Mouse (Mus musculus) stomach, embryonic 14.5 days (tissue): ENCODE results near the gene Gpx5. TPM values are rescaled to one million over a fixed set of nuclear protein-coding genes. Genes with fewer than 3 reads are reported as not detected.

ENCODE experiments used
- ATAC-seq: fragments of 200-750 bp; cut with Nextera tagmentation; 2 replicates; pipeline ENCODE4 v1.8.0; 2017; ENCODE audit warnings: low read depth, moderate TSS enrichment; ENCODE audit not compliant: insufficient number of reproducible peaks, insufficient read depth, low FRiP score
- H3K27ac ChIP-seq: fragments of 300-500 bp; sonication (generic); 2 replicates; pipeline ENCODE4 v1.5.1; 2014; ENCODE audit warnings: mild to moderate bottlenecking, low read length, moderate library complexity, mixed read lengths
- H3K27me3 ChIP-seq: fragments of 300-500 bp; sonication (generic); 2 replicates; pipeline ENCODE4 v1.6.1; 2014; ENCODE audit warnings: low read length, control low read depth, mixed read lengths; ENCODE audit not compliant: control insufficient read depth, insufficient read depth
- H3K36me3 ChIP-seq: fragments of 300-500 bp; sonication (generic); 2 replicates; pipeline ENCODE4 v1.6.1; 2014; ENCODE audit warnings: mild to moderate bottlenecking, control low read depth, low read length, moderate library complexity, mixed read lengths; ENCODE audit not compliant: control insufficient read depth, insufficient read depth
- H3K4me1 ChIP-seq: fragments of 300-500 bp; sonication (generic); 2 replicates; pipeline ENCODE4 v1.6.1; 2014; ENCODE audit warnings: low read length, control low read depth, mixed read lengths; ENCODE audit not compliant: control insufficient read depth, insufficient read depth
- H3K4me2 ChIP-seq: fragments of 300-500 bp; sonication (generic); replicated peaks from 2 replicates; pipeline ENCODE4 v1.6.1; 2014; ENCODE audit warnings: low read depth, low read length, control low read depth
- H3K4me3 ChIP-seq: fragments of 300-500 bp; sonication (generic); 2 replicates; pipeline ENCODE4 v1.5.1; 2014; ENCODE audit warnings: low read depth, low read length, control low read depth
- H3K9ac ChIP-seq: fragments of 300-500 bp; sonication (generic); replicated peaks from 2 replicates; pipeline ENCODE4 v1.6.1; 2014; ENCODE audit warnings: low read depth, mild to moderate bottlenecking, control low read depth, low read length, moderate library complexity, mixed read lengths
- H3K9me3 ChIP-seq: fragments of 300-500 bp; sonication (generic); 2 replicates; pipeline ENCODE4 v1.6.1; 2016; ENCODE audit warnings: low read depth, low read length, control low read depth; ENCODE audit not compliant: control insufficient read depth
- WGBS: fragments of 180-500 bp; shearing (Covaris S2); extraction: QIAGEN DNeasy Blood & Tissue Kit; methylation state at CpG from one replicate; pipeline ENCODE4 v1.1.7; 2014; 5-methylcytosine and 5-hydroxymethylcytosine counted together
- polyA plus RNA-seq: library from polyadenylated mRNA; unstranded; fragments of >200 nt; fragmentation: Nextera tagmentation; extraction: Ambion mirVana; gene quantifications from 2 replicates; pipeline ENCODE4 v1.2.1, GENCODE M21; 2014

Gene Gpx5
- polyA plus RNA-seq, 1 experiment from 2014 or later = not detected

DNA sequence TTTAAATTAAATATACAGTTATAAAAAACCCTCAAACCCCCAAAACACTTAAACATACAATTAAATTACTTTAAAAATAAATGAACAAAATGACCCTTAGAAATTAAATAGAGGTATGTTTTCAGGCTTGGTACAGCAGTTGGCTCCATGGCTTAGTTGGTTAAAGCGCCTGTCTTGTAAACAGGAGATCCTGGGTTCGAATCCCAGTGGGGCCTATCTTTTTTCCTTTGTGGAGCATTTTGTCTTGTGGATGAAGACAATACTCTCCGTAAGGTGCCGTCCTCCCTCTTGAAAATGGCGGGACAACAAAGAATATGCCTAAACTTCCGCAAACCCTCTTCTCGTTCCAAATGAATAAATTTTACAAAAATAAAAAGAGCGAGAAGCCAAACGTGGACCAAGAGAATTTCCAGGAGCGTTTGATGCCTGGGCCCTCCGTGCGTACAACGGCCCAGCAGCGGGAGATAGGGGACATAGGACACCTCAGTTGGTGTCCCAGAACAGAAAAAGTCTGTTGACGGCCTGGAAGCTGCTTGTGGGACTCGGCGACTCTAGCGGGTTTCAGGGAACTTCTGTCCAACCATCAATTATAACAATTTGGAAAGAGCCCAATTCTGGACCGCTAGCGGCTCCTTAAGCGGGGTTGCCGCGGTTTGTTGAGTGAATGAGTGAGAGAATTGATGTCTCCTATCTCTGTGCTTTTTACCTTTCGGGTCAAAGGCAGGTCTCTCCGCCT lies 16.5 kb downstream of the Gpx5 start:
- Histone ChIP-seq H3K9me3 (no peaks in the 10 kb centered on the region), H3K27me3 (no peaks in the 10 kb centered on the region), H3K27ac (no peak overlapping the region), H3K4me3 (peak overlapping the region; percentile 64), H3K4me1 (no peaks in the 10 kb centered on the region), H3K4me2 (peak overlapping the region; percentile 50), H3K36me3 (no peaks in the 10 kb centered on the region), H3K9ac (0 out of 2 replicates have a peak overlapping the region, but pooled peaks have one; percentile 21)
- no peak for ATAC-seq
- WGBS = under 1% methylated on average over 25 of the region's 25 CpGs

GRCm38 (mm10) chr13:21275021-21275814 lies 17.3 kb downstream of the Gpx5 start:
- Histone ChIP-seq H3K4me3 (peak overlapping the region; percentile 64), H3K9ac (peak overlapping the region; percentile 4; the same call in 1 of the 2 replicates), H3K36me3 (no peaks in the 10 kb centered on the region), H3K27me3 (no peaks in the 10 kb centered on the region), H3K4me2 (peak overlapping the region; percentile 50), H3K27ac (no peak overlapping the region), H3K9me3 (no peaks in the 10 kb centered on the region), H3K4me1 (no peaks in the 10 kb centered on the region)
- peak; percentile 64 for ATAC-seq
- WGBS = under 1% methylated on average over 29 of the region's 29 CpGs

DNA sequence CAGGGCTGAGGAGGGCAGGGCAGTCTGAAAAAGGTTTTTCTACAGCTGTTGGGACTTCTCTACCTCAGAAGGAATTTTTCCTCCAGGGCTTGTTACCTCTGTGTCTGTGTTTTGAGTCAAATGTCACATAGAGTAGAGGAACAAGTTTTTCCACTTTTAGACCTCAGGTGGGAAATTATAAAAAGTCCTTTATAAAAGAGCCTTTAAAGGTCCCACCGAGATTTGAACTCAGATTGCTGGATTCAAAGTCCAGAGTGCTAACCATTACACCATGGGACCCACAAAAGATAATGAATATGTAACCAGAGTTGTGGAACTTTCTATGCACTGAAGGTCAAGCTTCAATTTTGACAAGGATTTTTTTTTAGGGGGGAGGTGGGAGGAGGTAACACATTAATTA lies 24.3 kb downstream of the Gpx5 start:
- Histone ChIP-seq H3K9ac (no peak overlapping the region), H3K36me3 (no peaks in the 10 kb centered on the region), H3K27me3 (no peaks in the 10 kb centered on the region), H3K9me3 (no peaks in the 10 kb centered on the region), H3K27ac (no peak overlapping the region), H3K4me3 (no peak overlapping the region), H3K4me2 (no peak overlapping the region), H3K4me1 (no peaks in the 10 kb centered on the region)
- 6% methylated on average over 1 of the region's 1 CpGs for WGBS
- peak; percentile 37; the same call in 1 of the 2 replicates for ATAC-seq

DNA sequence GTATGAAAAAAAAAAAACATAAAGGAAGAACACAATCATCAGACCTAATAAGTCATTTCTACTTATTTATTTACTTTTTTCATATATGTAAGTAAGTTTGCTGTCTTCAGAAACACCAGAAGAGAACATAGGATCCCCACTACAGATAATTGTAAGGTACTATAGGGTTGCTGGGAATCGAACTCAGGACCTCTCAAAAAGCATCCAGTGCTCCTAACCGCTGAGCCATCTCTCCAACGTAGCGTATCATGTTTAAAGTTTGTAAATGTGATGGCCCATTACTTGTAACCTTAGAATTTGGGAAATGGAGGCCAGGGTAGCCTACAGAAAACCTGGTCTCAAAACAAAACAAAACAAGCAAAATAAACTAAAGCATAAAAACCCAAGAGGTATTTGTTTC lies 25.0 kb downstream of the Gpx5 start:
- Histone ChIP-seq H3K36me3 (no peaks in the 10 kb centered on the region), H3K27me3 (no peaks in the 10 kb centered on the region), H3K4me3 (no peak overlapping the region), H3K4me2 (no peak overlapping the region), H3K4me1 (no peaks in the 10 kb centered on the region), H3K9me3 (no peaks in the 10 kb centered on the region), H3K9ac (no peak overlapping the region), H3K27ac (no peak overlapping the region)
- WGBS = 21% methylated on average over 4 of the region's 4 CpGs
- ATAC-seq = no peak

DNA sequence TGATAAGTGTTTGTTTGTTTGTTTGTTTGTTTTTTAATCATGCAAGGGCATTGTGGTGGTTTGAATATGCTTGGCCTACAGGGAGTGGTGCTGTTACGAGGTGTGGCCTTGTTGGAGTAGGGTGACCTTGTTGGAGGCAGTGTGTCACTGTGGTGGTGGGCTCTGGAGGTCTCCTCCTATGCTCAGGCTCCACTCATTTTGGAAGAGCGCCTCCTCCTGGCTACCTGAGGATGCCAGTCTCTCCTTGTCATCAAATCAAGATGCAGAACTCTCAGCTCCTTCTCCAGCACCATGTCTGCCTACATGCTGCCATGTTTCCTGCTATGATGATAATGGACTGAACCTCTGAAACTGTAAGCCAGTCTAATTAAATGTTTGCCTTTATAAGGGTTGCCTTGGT lies 26.8 kb downstream of the Gpx5 start:
- 57% methylated on average over 2 of the region's 2 CpGs for WGBS
- no peaks in the 10 kb centered on the region for H3K9me3 ChIP-seq

GRCm38 (mm10) chr13:21264366-21264765 lies 28.2 kb downstream of the Gpx5 start:
- Histone ChIP-seq H3K9ac (no peak overlapping the region), H3K4me3 (peak overlapping the region; percentile 33), H3K36me3 (no peaks in the 10 kb centered on the region), H3K4me1 (0 out of 2 replicates have a peak, but pooled peaks cover 6% of the 10 kb centered on the region), H3K4me2 (peak overlapping the region; percentile 40), H3K9me3 (no peaks in the 10 kb centered on the region), H3K27me3 (no peaks in the 10 kb centered on the region), H3K27ac (no peak overlapping the region)
- no peak for ATAC-seq
- WGBS = 5% methylated on average over 11 of the region's 11 CpGs

More for the DNA sequence above, 26.8 kb downstream of the Gpx5 start:
- H3K4me2 ChIP-seq = no peak overlapping the region
- H3K36me3 ChIP-seq = no peaks in the 10 kb centered on the region
- no peak overlapping the region for H3K4me3 ChIP-seq
- no peaks in the 10 kb centered on the region for H3K4me1 ChIP-seq
- no peak for ATAC-seq
- H3K27ac ChIP-seq = no peak overlapping the region
- H3K27me3 ChIP-seq = no peaks in the 10 kb centered on the region
- no peak overlapping the region for H3K9ac ChIP-seq

DNA sequence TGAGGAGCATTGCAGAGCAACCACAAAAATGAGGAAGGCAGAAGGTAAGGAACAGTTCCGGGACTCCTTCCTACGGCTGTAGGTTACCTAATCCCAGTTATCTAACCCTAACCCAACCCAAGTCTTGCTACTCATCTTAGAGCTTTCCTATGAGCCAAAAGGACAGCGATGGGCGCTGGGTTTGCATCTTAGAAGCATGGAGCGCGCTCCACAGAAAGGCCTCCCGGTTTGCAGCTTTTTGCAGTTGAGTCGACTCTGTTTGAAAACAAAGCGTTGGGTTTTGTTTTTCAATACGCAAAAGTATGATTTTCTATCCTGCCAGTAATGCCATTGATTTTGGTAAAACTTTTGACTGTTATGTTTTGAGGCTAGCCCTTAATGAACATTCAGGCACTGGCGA lies 28.6 kb downstream of the Gpx5 start:
- H3K4me1 ChIP-seq = 0 out of 2 replicates have a peak, but pooled peaks cover 6% of the 10 kb centered on the region
- no peak overlapping the region for H3K27ac ChIP-seq
- H3K9ac ChIP-seq = no peak overlapping the region
- no peaks in the 10 kb centered on the region for H3K27me3 ChIP-seq
- H3K4me3 ChIP-seq = peak overlapping the region; percentile 33
- 4% methylated on average over 11 of the region's 11 CpGs for WGBS
- H3K4me2 ChIP-seq = peak overlapping the region; percentile 40
- no peaks in the 10 kb centered on the region for H3K36me3 ChIP-seq
- no peak for ATAC-seq
- no peaks in the 10 kb centered on the region for H3K9me3 ChIP-seq

DNA sequence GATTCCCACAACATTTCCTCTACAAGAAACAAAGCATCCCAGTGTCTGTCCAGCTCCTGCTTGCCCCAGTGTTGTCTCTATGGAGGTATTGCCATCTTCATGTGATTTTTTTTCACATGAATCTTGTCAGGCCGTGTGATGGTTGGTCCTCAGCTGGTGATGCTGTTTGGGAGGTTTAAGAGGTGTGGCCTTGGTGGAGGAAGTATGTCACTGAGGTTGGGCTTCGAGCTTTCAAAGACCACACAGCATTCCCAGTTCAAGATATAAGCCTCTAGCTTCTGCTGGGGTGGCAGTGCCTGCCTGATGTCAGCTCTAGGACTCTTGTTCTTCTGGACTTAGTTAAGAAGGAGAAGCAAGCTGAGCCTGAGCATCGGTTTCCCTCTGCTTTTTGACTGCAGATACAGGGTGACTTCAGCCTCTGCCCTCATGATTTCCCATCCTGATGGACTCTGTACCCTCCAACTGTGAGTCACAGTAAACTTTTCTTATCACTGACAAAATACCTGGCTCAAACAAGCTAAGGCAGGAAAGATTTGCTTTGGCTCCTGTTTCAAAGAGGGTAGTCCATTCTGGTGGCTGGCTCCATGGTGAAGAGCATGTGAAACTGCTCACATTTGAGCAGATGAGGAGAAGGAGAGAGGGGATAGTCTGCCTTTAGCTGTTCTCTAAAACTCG lies 29.6 kb downstream of the Gpx5 start:
- H3K4me1 ChIP-seq = 0 out of 2 replicates have a peak, but pooled peaks cover 6% of the 10 kb centered on the region
- H3K4me2 ChIP-seq = no peak overlapping the region
- 66% methylated on average over 4 of the region's 4 CpGs for WGBS
- H3K27ac ChIP-seq = no peak overlapping the region
- no peaks in the 10 kb centered on the region for H3K27me3 ChIP-seq
- no peak for ATAC-seq
- H3K9me3 ChIP-seq = no peaks in the 10 kb centered on the region
- no peak overlapping the region for H3K4me3 ChIP-seq
- no peaks in the 10 kb centered on the region for H3K36me3 ChIP-seq
- no peak overlapping the region for H3K9ac ChIP-seq
